Mouse (Mus musculus) adrenal gland, postnatal 36 days (tissue): ENCODE results near the gene Cyp2t4. TPM values are rescaled to one million over a fixed set of nuclear protein-coding genes. Genes with fewer than 3 reads are reported as not detected.
A peak's percentile ranks its signal among the peaks of the same experiment; 100 is the strongest.

ENCODE experiments used
- DNase-seq, 2 experiments: peaks; one replicate each; pipeline ENCODE4 v3.0.0; 2021; ENCODE audit warnings: mixed read lengths in 1 of 2
- microRNA-seq: library from miRNA; unstranded; fragments of <30 nt; microRNA quantifications from one replicate; pipeline ENCODE4 v1.2.0, GENCODE M21; 2021
- total RNA-seq, 2 experiments: library from RNA; stranded (reverse); gene quantifications; 2 replicates each; pipeline ENCODE4 v1.2.3; 2021

Gene Cyp2t4
- total RNA-seq, 2 experiments from 2014 or later: not detected

- DNase-seq: no peak
Measured at GRCm38 (mm10) chr7:27182498-27182897, 29.0 kb downstream of the Cyp2t4 start.

DNA sequence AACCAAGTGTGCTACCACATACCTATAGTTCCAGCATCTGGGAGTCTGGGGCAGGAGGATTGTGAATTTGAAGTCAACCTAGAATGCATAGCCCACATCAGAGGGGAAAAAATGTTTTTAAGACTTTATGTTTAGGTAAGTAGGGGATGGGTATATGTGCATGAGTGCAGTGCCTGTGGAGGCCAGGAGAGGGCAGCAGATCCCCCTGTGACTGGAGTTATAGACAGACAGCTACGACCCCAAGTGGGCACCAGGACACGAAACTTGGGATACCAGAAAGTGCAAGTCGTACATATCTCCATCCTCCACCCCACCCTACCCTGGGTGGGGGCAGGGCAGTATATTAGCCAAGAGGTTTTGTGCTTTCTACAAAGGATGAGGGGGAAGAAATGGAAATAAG is 31.4 kb downstream of the Cyp2t4 start:
- DNase-seq: peak in 1 of 2 experiments; percentile 64

GRCm38 (mm10) chr7:27185986-27186385 is 32.5 kb downstream of the Cyp2t4 start:
- no peak for DNase-seq

DNA sequence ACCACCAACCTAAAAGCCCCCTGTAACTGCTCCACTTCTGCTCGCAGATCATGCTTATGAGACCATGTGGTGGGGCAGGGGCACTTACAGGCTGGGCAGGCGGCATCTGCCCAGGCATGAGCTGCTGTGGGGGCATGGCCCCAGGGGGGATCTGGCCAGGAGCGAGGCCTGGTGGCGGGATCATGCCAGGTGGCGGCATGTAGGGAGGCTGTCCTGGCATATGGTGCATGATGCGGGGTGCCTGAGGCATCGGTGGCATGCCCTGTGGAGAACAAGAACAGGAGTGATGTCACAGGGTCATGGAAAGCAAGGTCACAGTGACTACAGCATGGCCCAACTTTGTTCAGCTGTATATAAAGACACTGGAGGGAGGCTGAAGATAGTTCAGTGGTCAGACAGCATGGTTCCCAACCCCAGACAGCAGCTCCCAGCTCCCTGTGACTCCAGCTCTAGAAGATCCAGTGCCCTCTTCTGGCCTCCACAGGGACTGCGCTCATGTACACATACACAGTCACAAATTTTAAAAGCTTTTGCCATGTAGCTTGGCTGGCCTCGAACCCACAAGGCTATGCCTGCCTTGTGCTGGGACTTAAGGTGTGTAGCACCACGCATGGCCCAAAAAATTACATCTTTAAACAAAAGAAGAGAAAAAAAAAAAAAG is 35.9 kb downstream of the Cyp2t4 start:
- DNase-seq: no peak

DNA sequence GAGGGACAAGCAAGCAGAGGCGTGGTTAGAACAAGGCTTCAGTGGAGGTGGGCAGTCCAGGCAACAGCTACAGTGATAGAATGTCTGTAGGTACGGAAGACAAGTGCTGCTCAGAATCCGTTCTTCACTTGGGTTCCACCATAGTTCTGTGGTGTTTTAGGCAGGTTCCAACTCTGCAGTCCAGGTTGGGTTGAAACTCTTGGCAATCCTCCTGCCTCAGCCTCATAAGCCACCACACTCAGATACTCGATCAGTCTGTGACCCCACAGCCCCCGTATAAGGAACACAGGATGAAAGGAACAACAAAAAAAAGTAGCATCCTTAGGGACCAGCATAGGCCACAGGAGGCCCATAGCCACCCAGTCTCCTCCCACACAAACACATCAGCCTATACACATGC is 38.9 kb downstream of the Cyp2t4 start:
- DNase-seq: no peak

DNA sequence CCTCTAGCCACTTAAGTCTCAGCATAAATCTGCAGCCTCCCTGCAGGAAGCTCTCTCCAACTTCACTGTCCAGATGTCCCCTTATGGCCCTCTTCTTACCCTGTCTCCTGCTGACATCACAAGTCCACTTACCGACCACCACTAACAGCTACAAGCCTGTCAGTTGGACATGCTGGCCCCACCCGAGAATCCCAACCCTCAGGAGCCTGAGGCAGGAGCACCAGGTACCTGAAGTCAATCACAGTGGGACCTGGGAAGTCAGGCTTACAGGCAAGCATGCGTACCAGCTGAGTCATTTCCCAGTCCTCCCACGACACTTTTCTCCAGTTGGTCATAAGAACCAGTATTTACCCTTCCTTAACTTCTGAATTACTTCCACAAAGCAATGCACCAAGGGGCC is 40.2 kb downstream of the Cyp2t4 start:
- DNase-seq: no peak

GRCm38 (mm10) chr7:27195681-27196611 is 42.4 kb downstream of the Cyp2t4 start, which contains the start of the genes BC024978 and Snrpa:
Gene BC024978 (plus strand): TSS chr7:27195781.
Gene Snrpa (minus strand): TSS chr7:27196271.
- DNase-seq: peak; percentile 96 to 97

GRCm38 (mm10) chr7:27197136-27197535 is 43.6 kb downstream of the Cyp2t4 start:
- no peak for DNase-seq

GRCm38 (mm10) chr7:27197634-27198033 is 44.1 kb downstream of the Cyp2t4 start:
- DNase-seq: peak; percentile 41 to 55

DNA sequence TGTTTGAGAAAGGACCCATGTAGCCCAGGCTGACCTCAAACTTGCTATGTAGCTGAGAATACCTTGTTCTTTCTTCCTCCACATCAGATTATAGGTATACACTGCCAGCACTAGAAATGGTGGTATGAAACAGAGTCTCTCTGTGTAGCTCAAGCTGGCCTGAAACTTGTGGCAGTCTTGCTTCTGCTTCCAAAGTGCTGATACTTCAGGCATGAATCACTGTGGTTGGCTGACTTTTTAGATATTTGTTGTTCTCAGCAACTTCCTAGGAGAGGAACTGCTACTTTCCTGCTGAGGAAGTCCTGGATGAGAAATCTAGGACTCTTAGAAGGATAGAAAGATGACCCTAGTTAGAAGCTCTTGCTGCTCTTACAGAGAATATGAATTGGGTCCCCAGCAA is 44.8 kb downstream of the Cyp2t4 start:
- DNase-seq: no peak

DNA sequence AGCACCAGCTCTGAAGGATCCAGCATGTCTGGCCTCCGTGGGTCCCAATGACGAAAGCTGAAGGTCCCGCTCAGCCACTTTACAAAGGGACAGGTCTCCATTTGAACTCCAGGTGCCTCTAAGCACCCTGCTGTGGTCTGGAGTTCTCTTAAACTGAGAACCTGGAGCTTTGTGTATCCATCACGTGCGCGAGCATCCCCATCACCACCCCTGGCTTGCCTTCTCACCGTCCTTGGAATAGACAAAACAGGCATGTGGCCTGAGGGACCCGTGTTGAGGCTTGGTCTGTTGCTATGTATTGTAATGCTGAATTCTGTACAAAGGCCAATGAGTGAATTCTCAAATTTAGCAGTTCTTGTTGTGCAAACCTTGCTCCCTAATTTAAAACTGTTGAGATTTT is 45.3 kb downstream of the Cyp2t4 start:
- no peak for DNase-seq

DNA sequence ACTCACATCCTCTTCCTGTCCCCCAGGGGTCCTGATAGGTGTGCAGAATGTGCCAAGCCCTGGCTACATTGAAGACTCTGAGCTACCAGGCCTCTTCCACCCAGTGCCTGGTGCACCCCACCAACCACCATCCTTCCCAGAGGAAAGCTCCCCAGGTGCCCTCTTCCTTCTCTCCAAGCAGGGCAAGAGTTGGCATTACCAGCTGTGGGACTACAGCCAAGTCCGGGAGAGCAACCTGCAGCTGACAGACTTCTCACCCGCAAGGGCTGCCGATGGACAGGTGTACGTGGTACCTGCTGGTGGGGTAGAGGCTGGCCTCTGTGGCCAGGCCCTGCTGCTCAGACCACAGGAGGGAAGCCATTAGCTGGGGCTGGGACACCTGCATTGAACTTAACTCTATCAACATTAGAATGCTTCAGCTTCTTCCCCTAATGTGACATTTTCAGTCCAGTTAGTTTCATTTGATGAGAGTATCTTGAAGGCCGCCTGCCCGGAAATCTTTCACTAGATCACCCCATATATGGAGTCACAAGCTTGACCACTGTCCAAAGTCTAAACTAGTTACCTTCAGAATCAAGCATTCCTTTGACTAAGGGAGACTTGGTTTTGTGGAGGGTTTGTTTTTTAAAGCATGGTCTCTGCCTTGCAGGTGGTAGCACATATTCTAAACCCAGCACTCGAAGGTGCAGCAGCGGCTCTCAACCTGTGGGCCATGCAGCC is 50.4 kb downstream of the Cyp2t4 start:
- no peak for DNase-seq

Small RNA genes lying within 50 kb of the gene (microRNA-seq; reads per million reads assigned to microRNA genes)
- not detected for gene Mir1191
- gene Mir3101: not detected

Other genes starting within 250 kb of the Cyp2t4 start
- not detected for gene Cyp2a22, start 214.3 kb upstream of the Cyp2t4 start, total RNA-seq
- under 1 TPM; 0.30 to 0.79 TPM for gene Cyp2a12, start 124.6 kb upstream of the Cyp2t4 start, total RNA-seq
- gene Cyp2f2, start 33.8 kb upstream of the Cyp2t4 start, total RNA-seq: 100 to 1,000 TPM in 1 of 2 experiments, 1 to 10 TPM in 1; 1.7 to 817 TPM
- 100 to 1,000 TPM in 1 of 2 experiments, 10 to 100 TPM in 1; 86.0 to 106 TPM for gene Egln2, start 13.1 kb downstream of the Cyp2t4 start, total RNA-seq
- gene Rab4b, start 25.2 kb downstream of the Cyp2t4 start, total RNA-seq: 10 to 100 TPM; 50.9 to 59.0 TPM
- gene Gm21983, start 27.4 kb downstream of the Cyp2t4 start, total RNA-seq: not detected
- under 1 TPM; 0.50 to 0.56 TPM for gene Mia, start 27.4 kb downstream of the Cyp2t4 start, total RNA-seq
- gene BC024978, start 42.1 kb downstream of the Cyp2t4 start, total RNA-seq: 10 to 100 TPM; 21.0 to 25.0 TPM
- 10 to 100 TPM; 78.6 to 84.2 TPM for gene Snrpa, start 42.6 kb downstream of the Cyp2t4 start, total RNA-seq
- gene Itpkc, start 74.9 kb downstream of the Cyp2t4 start, total RNA-seq: 10 to 100 TPM; 14.0 to 14.6 TPM
- gene Coq8b, start 79.3 kb downstream of the Cyp2t4 start, total RNA-seq: 10 to 100 TPM; 41.3 to 70.6 TPM
- gene Numbl, start 104.7 kb downstream of the Cyp2t4 start, total RNA-seq: 10 to 100 TPM in 1 of 2 experiments, 1 to 10 TPM in 1; 8.8 to 10.1 TPM
- gene Ltbp4, start 184.0 kb downstream of the Cyp2t4 start, total RNA-seq: 10 to 100 TPM; 77.8 to 94.6 TPM
- 10 to 100 TPM; 22.3 TPM for gene Shkbp1, start 202.3 kb downstream of the Cyp2t4 start, total RNA-seq
- 1 to 10 TPM in 1 of 2 experiments, not detected in 1; 6.1 TPM for gene Gm20479, start 203.7 kb downstream of the Cyp2t4 start, total RNA-seq